Mouse (Mus musculus): Measurements from ENCODE around the gene Ptprn2.

- TF ChIP-seq POLR2A (IDR thresholded peaks at IDR 0.05; ENCODE audit: control insufficient read depth, extremely low read depth, insufficient read depth, low read length, poor library complexity) (no peak), CTCF (IDR thresholded peaks at IDR 0.05; ENCODE audit: borderline replicate concordance, control insufficient read depth, extremely low read depth, insufficient read depth, low read length, poor library complexity) (no peak)
Observed at GRCm38 (mm10) chr12:116442184-116442583, 43.3 kb upstream of the Ptprn2 start.
